Mouse (Mus musculus) embryonic facial prominence, embryonic 11.5 days (tissue): ENCODE data around the gene Snph. TPM values are rescaled to one million over a fixed set of nuclear protein-coding genes. Genes with fewer than 3 reads are reported as not detected.

ENCODE experiments used
- ATAC-seq: fragments of 200-750 bp; cut with Nextera tagmentation; replicated peaks from 2 replicates; pipeline ENCODE4 v1.8.0; 2017; ENCODE audit warnings: low read depth; ENCODE audit not compliant: insufficient number of reproducible peaks, low FRiP score, low TSS enrichment
- DNase-seq: peaks from one replicate; pipeline ENCODE4 v3.0.0-alpha.2; 2015; ENCODE audit warnings: low spot score
- H3K27ac ChIP-seq: fragments of 300-500 bp; sonication (generic); replicated peaks from 2 replicates; pipeline ENCODE4 v1.5.1; 2014; ENCODE audit warnings: mild to moderate bottlenecking, low read depth, low read length, control low read depth
- H3K27me3 ChIP-seq: fragments of 300-500 bp; sonication (generic); 2 replicates; pipeline ENCODE4 v1.6.1; 2014; ENCODE audit warnings: mild to moderate bottlenecking, low read length, moderate library complexity, mixed read lengths; ENCODE audit not compliant: control insufficient read depth, insufficient read depth
- H3K36me3 ChIP-seq: fragments of 300-500 bp; sonication (generic); replicated peaks from 2 replicates; pipeline ENCODE4 v1.6.1; 2014; ENCODE audit warnings: low read depth, mild to moderate bottlenecking, low read length, moderate library complexity, mixed read lengths; ENCODE audit not compliant: control insufficient read depth, insufficient read depth
- H3K4me1 ChIP-seq: fragments of 300-500 bp; sonication (generic); 2 replicates; pipeline ENCODE4 v1.6.1; 2014; ENCODE audit warnings: low read length, mixed read lengths; ENCODE audit not compliant: control insufficient read depth, insufficient read depth
- H3K4me2 ChIP-seq: fragments of 300-500 bp; sonication (generic); 2 replicates; pipeline ENCODE4 v1.6.1; 2014; ENCODE audit warnings: low read depth, mild to moderate bottlenecking, control low read depth, low read length, moderate library complexity
- H3K4me3 ChIP-seq: fragments of 300-500 bp; sonication (generic); 2 replicates; pipeline ENCODE4 v1.5.1; 2014; ENCODE audit warnings: low read depth, low read length, control low read depth
- H3K9ac ChIP-seq: fragments of 300-500 bp; sonication (generic); replicated peaks from 2 replicates; pipeline ENCODE4 v1.6.1; 2014; ENCODE audit warnings: mild to moderate bottlenecking, control low read depth, low read length
- H3K9me3 ChIP-seq: fragments of 300-500 bp; sonication (generic); replicated peaks from 2 replicates; pipeline ENCODE4 v1.6.1; 2016; ENCODE audit warnings: mild to moderate bottlenecking, low read length, inconsistent platforms, mixed read lengths; ENCODE audit not compliant: control insufficient read depth
- WGBS: fragments of 180-500 bp; shearing (Covaris S2); extraction: QIAGEN DNeasy Blood & Tissue Kit; methylation state at CpG from one replicate; pipeline ENCODE4 v1.1.7; 2014; 5-methylcytosine and 5-hydroxymethylcytosine counted together
- polyA plus RNA-seq: library from polyadenylated mRNA; unstranded; fragments of >200 nt; fragmentation: Nextera tagmentation; extraction: Ambion mirVana; gene quantifications from 2 replicates; pipeline ENCODE4 v1.2.1, GENCODE M21; 2014

Gene Snph
- polyA plus RNA-seq, result 0.72 and 1.1 TPM in 2 replicates

DNA sequence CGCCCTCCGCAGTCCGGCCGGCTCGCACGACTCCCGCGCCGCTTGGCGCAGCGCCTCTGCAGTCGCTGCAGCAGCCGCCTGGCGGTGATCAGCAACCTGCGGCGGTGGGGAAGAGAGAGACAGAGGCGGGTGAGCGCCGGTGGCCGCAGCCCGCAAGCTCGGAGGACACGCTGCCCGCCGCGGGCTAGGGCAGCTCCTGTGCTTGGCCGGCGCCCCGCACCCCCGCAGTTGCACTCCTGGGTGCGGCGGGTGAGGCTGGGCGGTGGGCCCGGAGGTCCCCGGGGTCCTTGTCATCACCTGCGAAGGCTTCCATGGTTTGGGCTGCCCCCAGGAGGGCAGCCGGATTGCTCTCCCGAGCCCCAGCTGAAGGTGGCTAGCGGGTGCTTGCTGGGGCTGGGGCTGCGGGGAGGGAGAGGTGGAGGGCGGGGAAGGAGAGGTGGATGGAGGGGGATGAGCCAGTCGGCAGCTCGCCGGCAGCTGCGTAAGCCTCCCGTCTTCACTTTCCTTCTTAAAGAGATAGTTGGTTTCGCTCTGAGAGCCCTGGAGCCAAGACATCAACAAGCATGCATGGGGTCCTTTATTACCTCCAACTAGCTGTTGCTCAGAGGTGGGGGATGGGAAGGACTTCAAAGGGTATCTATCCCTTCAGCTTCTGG, at the start of gene Snph:
TSS of gene Snph (minus strand) at position 435 of the 656 bp plus-strand sequence.
- WGBS, result under 1% methylated on average over 45 of the region's 47 CpGs

DNA sequence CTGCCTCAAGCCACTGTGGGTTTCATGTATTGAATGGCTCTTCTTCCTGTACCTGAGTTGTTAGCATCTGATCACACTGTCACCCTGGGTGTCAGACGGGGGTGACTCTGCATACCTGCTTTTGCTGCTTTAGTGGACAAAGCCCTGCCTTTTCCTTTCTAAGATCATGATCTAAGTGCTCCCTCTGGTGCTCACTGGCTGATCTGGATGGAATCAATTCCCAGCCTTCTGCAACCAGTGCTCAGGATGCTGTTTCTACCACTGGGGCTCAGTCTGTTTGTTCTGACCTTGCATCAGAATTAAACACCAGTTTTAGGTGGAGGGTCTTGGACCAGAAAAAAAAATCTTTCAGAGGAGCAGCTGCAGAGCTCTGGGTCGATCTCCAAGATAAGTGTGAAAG, 43.8 kb upstream of the Snph start:
- no peak for ATAC-seq
- no peaks in the 10 kb centered on the region for H3K9me3 ChIP-seq

More for the DNA sequence above, at the start of gene Snph:
- Histone ChIP-seq H3K36me3 (no peaks in the 10 kb centered on the region), H3K9ac (peak within 1 kb of the TSS; percentile 54), H3K27me3 (peaks cover 4% of the 10 kb centered on the region; the same call in 1 of the 2 replicates), H3K4me1 (no peaks in the 10 kb centered on the region), H3K27ac (no peak within 1 kb of the TSS), H3K4me3 (peak within 1 kb of the TSS; percentile 48), H3K9me3 (no peaks in the 10 kb centered on the region), H3K4me2 (peak within 1 kb of the TSS; percentile 93)
- DNase-seq, result peak; percentile 73
- ATAC-seq, result peak; percentile 70

DNA sequence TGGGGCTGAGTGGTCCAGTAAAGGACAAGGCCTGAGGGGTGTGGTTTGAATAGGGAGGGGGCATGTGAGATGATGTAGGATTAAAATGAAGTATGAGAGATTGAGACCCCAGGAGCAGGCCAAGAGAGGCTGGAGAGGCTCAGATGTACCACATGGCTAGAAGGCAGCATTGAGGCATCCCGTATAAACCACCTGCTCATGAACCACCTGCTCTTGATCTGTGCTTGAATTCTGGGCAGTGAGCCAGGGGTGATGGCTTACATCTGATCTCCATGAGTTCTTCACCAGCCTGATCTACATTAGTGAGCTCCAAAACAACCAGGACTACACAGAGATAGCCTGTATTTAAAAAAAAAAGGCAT, 38.6 kb upstream of the Snph start:
- Histone ChIP-seq H3K27ac (no peak overlapping the region), H3K9me3 (no peaks in the 10 kb centered on the region), H3K4me2 (no peak overlapping the region), H3K36me3 (no peaks in the 10 kb centered on the region), H3K4me1 (no peaks in the 10 kb centered on the region), H3K27me3 (peaks cover 2% of the 10 kb centered on the region), H3K9ac (no peak overlapping the region), H3K4me3 (no peak overlapping the region)
- ATAC-seq, result peak; percentile 52
- 75% methylated on average over 1 of the region's 1 CpGs for WGBS
- no peak for DNase-seq

More for the DNA sequence above, 43.8 kb upstream of the Snph start:
- no peak overlapping the region for H3K4me2 ChIP-seq
- no peaks in the 10 kb centered on the region for H3K4me1 ChIP-seq
- no peak overlapping the region for H3K27ac ChIP-seq
- H3K36me3 ChIP-seq, result no peaks in the 10 kb centered on the region
- H3K9ac ChIP-seq, result no peak overlapping the region
- no peaks in the 10 kb centered on the region for H3K27me3 ChIP-seq
- WGBS, result 62% methylated on average over 2 of the region's 2 CpGs
- no peak overlapping the region for H3K4me3 ChIP-seq
- DNase-seq, result peak; percentile 15

DNA sequence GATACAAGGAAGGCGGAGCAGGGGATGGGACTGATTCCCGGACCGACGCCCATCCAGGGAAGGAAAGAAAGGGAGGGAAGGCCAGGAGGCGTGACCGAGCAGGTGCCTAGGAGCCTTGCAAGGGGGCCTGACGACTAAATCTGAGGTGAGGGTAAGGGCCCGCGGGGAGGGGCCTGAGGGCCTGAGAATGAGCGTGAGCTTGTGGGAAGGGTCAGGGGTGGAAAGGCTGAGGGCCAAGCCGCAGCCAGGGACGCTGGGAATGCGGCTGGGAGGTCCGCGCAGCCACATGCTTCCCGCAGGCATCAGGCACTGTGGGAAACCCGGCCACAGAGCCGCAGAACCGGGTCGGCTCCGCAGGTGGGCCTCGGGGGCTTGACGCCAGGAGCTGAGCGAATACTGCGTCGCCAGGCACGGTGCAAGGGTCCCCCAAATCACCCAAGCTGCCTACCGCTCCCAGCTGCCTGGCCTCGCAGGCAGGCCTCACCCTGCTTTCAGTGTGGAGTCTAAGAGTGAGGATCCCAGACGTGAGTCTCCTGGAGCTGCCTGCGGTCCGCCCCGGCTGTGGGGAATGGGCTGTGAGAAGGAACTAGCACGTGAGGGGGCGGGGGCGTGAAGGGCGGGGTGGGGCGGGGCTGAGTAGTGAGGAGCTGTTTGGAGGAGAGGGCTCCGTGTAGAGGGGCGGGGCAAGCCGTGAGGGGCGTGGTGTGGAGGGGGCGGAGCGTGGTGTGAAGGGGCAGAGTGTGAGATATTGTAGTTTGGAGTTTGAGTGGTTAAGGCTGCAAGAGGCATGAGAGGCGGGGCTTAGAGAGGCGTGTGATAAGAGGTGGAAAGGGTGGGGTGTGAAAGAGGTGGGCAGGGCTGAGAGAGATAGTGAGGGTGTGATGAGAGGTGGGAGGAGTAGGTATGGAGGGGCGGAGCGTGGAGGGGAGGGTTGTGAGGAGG, 37.9 kb upstream of the Snph start:
- DNase-seq, result no peak
- peaks cover 2% of the 10 kb centered on the region for H3K27me3 ChIP-seq
- H3K9ac ChIP-seq, result no peak overlapping the region
- ATAC-seq, result peak; percentile 48
- H3K4me1 ChIP-seq, result no peaks in the 10 kb centered on the region
- H3K27ac ChIP-seq, result no peak overlapping the region
- H3K4me2 ChIP-seq, result peak overlapping the region; percentile 19; the same call in 1 of the 2 replicates
- no peak overlapping the region for H3K4me3 ChIP-seq
- 41% methylated on average over 47 of the region's 48 CpGs for WGBS
- H3K9me3 ChIP-seq, result no peaks in the 10 kb centered on the region
- no peaks in the 10 kb centered on the region for H3K36me3 ChIP-seq

DNA sequence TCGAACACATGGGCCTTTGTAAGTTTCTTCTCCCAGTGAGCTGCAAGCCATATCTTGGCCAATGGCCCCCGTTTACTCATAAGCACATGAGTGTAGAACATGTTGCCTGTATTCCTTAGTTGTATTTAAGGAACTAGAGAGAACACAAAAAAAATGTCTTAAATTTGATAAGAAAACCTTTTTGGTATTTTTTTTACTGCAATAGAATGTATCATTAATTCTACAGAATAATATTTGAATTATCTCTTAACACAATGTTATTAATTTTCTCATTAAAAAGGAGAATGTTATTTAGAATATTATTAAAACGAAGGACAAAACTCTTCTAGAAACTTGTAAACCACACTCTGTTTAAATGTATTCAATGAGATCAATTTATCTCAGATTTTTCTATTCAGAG, 36.0 kb upstream of the Snph start, which contains the start of gene Rad21l:
TSS of gene Rad21l (minus strand) at position 101 of the 400 bp plus-strand sequence.
- no peak within 1 kb of the TSS for H3K27ac ChIP-seq
- H3K4me1 ChIP-seq, result no peaks in the 10 kb centered on the region
- H3K4me2 ChIP-seq, result no peak within 1 kb of the TSS
- no peak within 1 kb of the TSS for H3K9ac ChIP-seq
- 70% methylated on average over 3 of the region's 3 CpGs for WGBS
- H3K9me3 ChIP-seq, result no peaks in the 10 kb centered on the region
- DNase-seq (no peak), ATAC-seq (no peak)
- H3K27me3 ChIP-seq, result peaks cover 2% of the 10 kb centered on the region
- H3K36me3 ChIP-seq, result no peaks in the 10 kb centered on the region
- no peak within 1 kb of the TSS for H3K4me3 ChIP-seq

DNA sequence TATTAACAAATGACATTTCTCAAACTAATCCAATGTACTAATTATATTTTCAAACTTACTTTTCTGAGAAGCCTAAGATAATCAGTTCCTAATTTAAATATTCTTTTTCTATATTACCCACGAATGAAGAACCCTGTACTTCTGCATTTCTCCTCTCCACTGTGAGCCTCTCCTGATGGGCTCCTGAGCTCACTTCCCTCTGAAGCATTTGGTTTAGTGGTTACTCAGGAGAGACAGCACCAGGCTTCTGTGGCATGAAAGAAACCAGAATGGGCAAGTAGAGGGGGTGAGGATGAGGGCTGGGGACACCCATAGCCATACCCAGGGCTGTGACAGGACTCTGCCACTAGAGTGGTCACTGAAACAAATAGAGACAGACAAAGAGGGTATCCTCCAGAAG, 19.7 kb upstream of the Snph start:
- Histone ChIP-seq H3K4me3 (no peak overlapping the region), H3K9ac (no peak overlapping the region), H3K4me1 (no peaks in the 10 kb centered on the region), H3K27me3 (no peaks in the 10 kb centered on the region), H3K36me3 (no peaks in the 10 kb centered on the region), H3K27ac (no peak overlapping the region), H3K9me3 (no peaks in the 10 kb centered on the region), H3K4me2 (no peak overlapping the region)
- ATAC-seq, result no peak
- 60% methylated on average over 1 of the region's 1 CpGs for WGBS
- no peak for DNase-seq

DNA sequence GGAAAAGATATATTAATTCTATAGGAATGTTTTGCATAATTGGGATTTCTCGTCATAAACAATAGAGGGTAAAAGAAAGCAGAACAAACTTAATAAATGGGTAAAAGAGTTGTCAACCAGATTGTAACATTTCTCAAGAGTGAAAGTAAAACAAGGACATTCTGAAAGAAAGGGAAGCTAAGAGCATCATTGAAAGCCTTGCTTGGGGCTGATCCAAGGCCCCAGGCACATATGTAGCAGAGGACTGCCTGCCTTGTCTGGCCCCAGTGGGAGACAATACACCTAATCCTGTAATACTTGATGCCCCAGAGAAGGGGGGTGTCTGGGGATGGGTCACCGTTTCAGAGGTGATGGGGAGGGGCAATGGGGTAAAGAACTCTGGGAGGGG, 3.6 kb upstream of the Snph start:
- Histone ChIP-seq H3K27ac (no peak overlapping the region), H3K36me3 (no peaks in the 10 kb centered on the region), H3K9me3 (no peaks in the 10 kb centered on the region), H3K4me3 (no peak overlapping the region), H3K4me1 (no peaks in the 10 kb centered on the region), H3K27me3 (peaks cover 4% of the 10 kb centered on the region; the same call in 1 of the 2 replicates), H3K9ac (no peak overlapping the region), H3K4me2 (no peak overlapping the region)
- WGBS, result 79% methylated on average over 2 of the region's 2 CpGs
- DNase-seq (no peak), ATAC-seq (no peak)
